Mouse (Mus musculus): ENCODE measurements around the gene Cacna1c.

The Cacna1c gene

GRCm38 (mm10) chr6:119088381-119088780 lies 107.8 kb downstream of the Cacna1c start:
- no peak for DNase-seq

- DNase-seq, result no peak
Observed at GRCm38 (mm10) chr6:119087919-119088318, 108.3 kb downstream of the Cacna1c start.

DNA sequence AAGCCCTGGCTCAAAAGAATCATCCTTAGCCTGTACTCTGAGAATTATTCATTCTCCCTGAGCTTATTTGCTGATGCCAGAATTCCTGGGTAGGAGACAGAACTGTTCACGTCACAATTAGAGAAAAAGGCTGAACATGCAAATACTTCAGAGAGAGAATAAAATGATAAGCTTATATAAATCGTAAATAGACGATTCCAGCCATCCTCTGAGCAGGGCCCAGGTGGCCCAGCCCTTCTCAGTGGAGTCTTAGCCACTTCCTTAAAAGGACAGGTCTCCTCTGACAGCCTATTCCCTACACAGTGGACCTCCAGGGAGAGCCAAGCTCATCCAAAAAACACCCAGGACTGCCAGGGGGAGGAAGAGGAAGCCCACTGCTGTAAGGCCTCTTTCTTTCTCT lies 110.4 kb downstream of the Cacna1c start:
- no peak for DNase-seq

GRCm38 (mm10) chr6:119084532-119084931 lies 111.7 kb downstream of the Cacna1c start:
- DNase-seq, result no peak

- no peak for DNase-seq
Observed at GRCm38 (mm10) chr6:119083559-119083958, 112.7 kb downstream of the Cacna1c start.

- no peak for DNase-seq
Observed at GRCm38 (mm10) chr6:119082662-119083061, 113.6 kb downstream of the Cacna1c start.

DNA sequence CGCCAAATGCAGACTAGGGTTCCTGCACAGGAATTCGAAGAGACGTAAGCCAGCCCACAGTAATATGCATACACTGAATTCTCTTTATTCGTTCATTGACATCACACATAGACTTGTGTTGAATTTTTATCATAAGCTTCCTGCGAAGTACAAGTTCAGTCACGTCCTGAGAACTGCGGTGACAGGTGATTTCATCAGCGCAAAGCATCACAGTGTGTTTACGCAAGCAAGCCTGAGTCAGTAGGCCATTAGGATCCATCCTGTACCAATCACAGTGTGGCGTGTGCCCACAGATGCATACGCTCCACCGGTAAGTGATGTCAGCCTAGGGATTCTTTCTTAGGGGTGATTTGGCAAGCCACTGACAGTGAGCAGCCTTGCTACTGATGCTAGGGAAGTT lies 114.6 kb downstream of the Cacna1c start:
- DNase-seq, result no peak

GRCm38 (mm10) chr6:119079626-119080025 lies 116.6 kb downstream of the Cacna1c start:
- peak; percentile 79 to 81 for DNase-seq

DNA sequence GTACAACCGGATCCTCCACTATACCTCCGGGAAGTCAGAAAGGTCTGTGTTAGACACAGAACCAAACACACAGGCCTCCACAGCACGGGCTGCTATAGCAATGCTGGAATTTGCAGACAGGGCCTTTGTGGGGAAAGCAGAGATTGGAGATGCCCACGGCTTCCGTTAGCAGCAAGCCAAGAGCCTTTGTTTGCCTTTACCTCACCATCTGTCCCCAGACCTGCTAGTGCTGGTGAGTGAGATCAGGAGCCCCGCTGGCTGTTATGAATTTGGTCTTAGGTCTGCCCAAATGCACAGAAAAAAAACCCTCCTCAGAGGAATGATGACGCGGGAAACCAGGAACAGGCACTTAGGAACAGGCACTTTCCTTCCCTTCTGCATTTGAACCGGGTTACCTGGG lies 117.3 kb downstream of the Cacna1c start:
- DNase-seq, result peak; percentile 83 to 84

- DNase-seq, result peak; percentile 84 to 87
Observed at GRCm38 (mm10) chr6:119077231-119077630, 119.0 kb downstream of the Cacna1c start.

GRCm38 (mm10) chr6:119073419-119074071 lies 122.7 kb downstream of the Cacna1c start:
- no peak for DNase-seq

DNA sequence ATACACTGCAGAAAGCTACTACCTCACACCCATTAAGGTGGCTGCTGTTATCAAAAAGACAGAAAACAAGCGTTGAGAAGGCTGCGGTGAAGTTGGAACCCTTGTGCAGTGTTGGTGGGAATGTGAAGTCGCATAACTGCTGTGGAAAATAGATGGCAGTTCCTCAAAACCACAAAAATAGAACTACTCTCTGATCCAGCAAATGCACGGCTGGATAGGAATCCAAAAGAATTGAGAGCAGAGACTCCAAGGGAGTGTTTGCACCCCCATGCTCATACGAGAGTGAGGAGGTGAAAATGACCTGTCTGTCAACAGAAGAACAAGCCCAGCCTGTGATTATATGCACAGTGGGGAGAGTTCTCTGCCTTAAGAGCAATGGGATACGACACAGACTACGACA lies 123.4 kb downstream of the Cacna1c start:
- DNase-seq, result no peak

DNA sequence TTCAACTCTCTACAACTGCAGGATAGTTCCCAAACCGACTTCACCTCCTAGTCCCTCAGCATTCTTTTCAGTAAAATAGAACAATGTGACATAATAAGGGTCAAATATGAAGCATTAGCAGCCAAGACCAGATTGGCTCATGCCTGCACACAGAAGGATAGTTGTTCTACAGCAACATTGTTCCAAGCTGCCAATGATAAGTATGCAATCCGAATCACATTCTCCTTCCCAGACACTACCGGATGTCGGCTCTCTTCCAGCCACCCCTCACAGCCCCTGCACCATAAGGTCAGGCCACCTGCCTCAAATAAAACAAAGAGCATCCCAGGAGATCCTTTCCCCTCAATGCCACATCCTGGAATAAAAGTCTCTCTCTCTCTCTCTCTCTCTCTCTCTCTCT lies 125.4 kb downstream of the Cacna1c start:
- no peak for DNase-seq

GRCm38 (mm10) chr6:119070351-119070750 lies 125.9 kb downstream of the Cacna1c start:
- DNase-seq, result no peak

GRCm38 (mm10) chr6:119069145-119069544 lies 127.1 kb downstream of the Cacna1c start:
- DNase-seq, result no peak

- DNase-seq, result no peak
Observed at GRCm38 (mm10) chr6:119068650-119069049, 127.6 kb downstream of the Cacna1c start.

- no peak for DNase-seq
Observed at GRCm38 (mm10) chr6:119064961-119065360, 131.3 kb downstream of the Cacna1c start.

- peak in 1 of 2 experiments; percentile 54 for DNase-seq
Observed at GRCm38 (mm10) chr6:119064430-119064829, 131.8 kb downstream of the Cacna1c start.

DNA sequence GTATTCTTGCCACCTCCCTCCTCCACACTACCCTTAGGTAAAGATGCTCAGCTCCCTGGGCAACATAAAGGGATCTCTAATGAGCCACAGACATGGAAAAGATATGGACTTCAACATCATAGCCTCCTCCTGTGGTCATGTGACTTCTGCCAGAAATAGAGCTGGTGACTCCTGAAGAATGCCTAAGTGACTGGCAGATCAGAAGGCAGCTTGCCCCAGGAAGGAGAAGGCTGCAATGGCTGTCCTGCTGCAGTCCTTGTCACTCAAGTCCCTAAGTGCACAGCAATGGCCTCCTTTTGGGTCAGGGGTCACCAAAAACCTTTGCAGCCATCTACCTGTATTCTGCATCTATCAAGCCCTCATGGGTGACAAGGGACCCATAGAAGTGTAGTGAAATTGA lies 133.5 kb downstream of the Cacna1c start:
- DNase-seq, result no peak

- DNase-seq, result no peak
Observed at GRCm38 (mm10) chr6:119058896-119059295, 137.3 kb downstream of the Cacna1c start.

GRCm38 (mm10) chr6:119058461-119058860 lies 137.8 kb downstream of the Cacna1c start:
- no peak for DNase-seq

GRCm38 (mm10) chr6:119057076-119057479 lies 139.1 kb downstream of the Cacna1c start:
- DNase-seq, result peak; percentile 53 to 59

- no peak for DNase-seq
Observed at GRCm38 (mm10) chr6:119052801-119053200, 143.4 kb downstream of the Cacna1c start.

- DNase-seq, result no peak
Observed at GRCm38 (mm10) chr6:119052366-119052765, 143.9 kb downstream of the Cacna1c start.

DNA sequence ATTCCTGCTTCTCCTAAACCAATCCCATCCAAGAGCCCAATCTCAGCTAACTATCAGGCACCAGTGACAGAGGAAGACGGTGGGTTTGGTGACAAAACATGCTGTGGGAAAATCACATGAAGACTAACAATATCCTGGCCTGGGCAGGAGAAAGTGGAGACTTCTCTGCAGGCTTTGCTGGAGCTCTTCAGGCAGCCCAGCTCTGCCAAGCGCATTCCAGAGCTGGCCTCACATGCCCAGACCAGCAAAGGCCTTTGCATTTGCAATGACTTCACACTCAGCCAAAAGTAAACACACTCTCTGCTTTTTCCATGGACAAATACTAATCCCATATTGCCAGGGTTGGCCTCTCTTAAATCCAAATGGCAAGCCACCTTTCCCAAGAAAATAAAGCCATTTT lies 144.5 kb downstream of the Cacna1c start:
- DNase-seq, result no peak
